Mouse (Mus musculus) stomach, embryonic 16.5 days (tissue): ENCODE measurements around the gene Ipo8. TPM values are rescaled to one million over a fixed set of nuclear protein-coding genes. Genes with fewer than 3 reads are reported as not detected.

ENCODE experiments used
- ATAC-seq: fragments of 200-750 bp; cut with Nextera tagmentation; 2 replicates; pipeline ENCODE4 v1.8.0; 2017; ENCODE audit warnings: moderate number of reproducible peaks, moderate TSS enrichment; ENCODE audit not compliant: insufficient read depth, low FRiP score
- H3K27ac ChIP-seq: fragments of 300-500 bp; sonication (generic); 2 replicates; pipeline ENCODE4 v1.5.1; 2014; ENCODE audit warnings: low read length
- H3K27me3 ChIP-seq: fragments of 300-500 bp; sonication (generic); 2 replicates; pipeline ENCODE4 v1.6.1; 2014; ENCODE audit warnings: low read length, control low read depth, mixed read lengths; ENCODE audit not compliant: control insufficient read depth, insufficient read depth
- H3K36me3 ChIP-seq: fragments of 300-500 bp; sonication (generic); 2 replicates; pipeline ENCODE4 v1.6.1; 2014; ENCODE audit warnings: low read length; ENCODE audit not compliant: control insufficient read depth, insufficient read depth
- H3K4me1 ChIP-seq: fragments of 300-500 bp; sonication (generic); 2 replicates; pipeline ENCODE4 v1.6.1; 2014; ENCODE audit warnings: low read length, control low read depth, mixed read lengths; ENCODE audit not compliant: control insufficient read depth, insufficient read depth
- H3K4me2 ChIP-seq: fragments of 300-500 bp; sonication (generic); 2 replicates; pipeline ENCODE4 v1.6.1; 2014; ENCODE audit warnings: low read depth, low read length, mixed read lengths
- H3K4me3 ChIP-seq: fragments of 300-500 bp; sonication (generic); replicated peaks from 2 replicates; pipeline ENCODE4 v1.5.1; 2014; ENCODE audit warnings: mild to moderate bottlenecking, low read length
- H3K9ac ChIP-seq: fragments of 300-500 bp; sonication (generic); 2 replicates; pipeline ENCODE4 v1.6.1; 2014; ENCODE audit warnings: low read length
- H3K9me3 ChIP-seq: fragments of 300-500 bp; sonication (generic); replicated peaks from 2 replicates; pipeline ENCODE4 v1.6.1; 2016; ENCODE audit warnings: low read length, control low read depth; ENCODE audit not compliant: control insufficient read depth
- WGBS: fragments of 180-500 bp; shearing (Covaris S2); extraction: QIAGEN DNeasy Blood & Tissue Kit; methylation state at CpG from one replicate; pipeline ENCODE4 v1.1.7; 2014; 5-methylcytosine and 5-hydroxymethylcytosine counted together
- polyA plus RNA-seq: library from polyadenylated mRNA; unstranded; fragments of >200 nt; fragmentation: Nextera tagmentation; extraction: Ambion mirVana; gene quantifications from 2 replicates; pipeline ENCODE4 v1.2.1, GENCODE M21; 2015

Gene Ipo8
- polyA plus RNA-seq, 1 experiment from 2014 or later = 20.3 TPM

GRCm38 (mm10) chr6:148768419-148768818 is 62.8 kb downstream of the Ipo8 start:
- WGBS = 86% methylated on average over 12 of the region's 12 CpGs
- Histone ChIP-seq H3K9ac (no peak overlapping the region), H3K9me3 (peaks cover 3% of the 10 kb centered on the region; the same call in 1 of the 2 replicates), H3K27ac (no peak overlapping the region), H3K27me3 (no peaks in the 10 kb centered on the region), H3K4me2 (no peak overlapping the region), H3K4me3 (no peak overlapping the region), H3K36me3 (0 out of 2 replicates have a peak, but pooled peaks cover 3% of the 10 kb centered on the region), H3K4me1 (no peaks in the 10 kb centered on the region)
- ATAC-seq = no peak

- H3K9ac ChIP-seq = no peak overlapping the region
- H3K4me1 ChIP-seq = no peaks in the 10 kb centered on the region
- 0 out of 2 replicates have a peak, but pooled peaks cover 3% of the 10 kb centered on the region for H3K36me3 ChIP-seq
- no peak overlapping the region for H3K4me3 ChIP-seq
- ATAC-seq = no peak
- no peaks in the 10 kb centered on the region for H3K27me3 ChIP-seq
- H3K9me3 ChIP-seq = peaks cover 3% of the 10 kb centered on the region; the same call in 1 of the 2 replicates
- H3K4me2 ChIP-seq = no peak overlapping the region
- H3K27ac ChIP-seq = no peak overlapping the region
Measured at GRCm38 (mm10) chr6:148767228-148767627, 64.0 kb downstream of the Ipo8 start.

- H3K36me3 ChIP-seq = no peaks in the 10 kb centered on the region
- no peak overlapping the region for H3K4me3 ChIP-seq
- ATAC-seq = no peak
- no peaks in the 10 kb centered on the region for H3K4me1 ChIP-seq
- no peak overlapping the region for H3K4me2 ChIP-seq
- H3K27ac ChIP-seq = no peak overlapping the region
- H3K9ac ChIP-seq = no peak overlapping the region
- H3K9me3 ChIP-seq = peaks cover 2% of the 10 kb centered on the region; the same call in 1 of the 2 replicates
- 92% methylated on average over 3 of the region's 3 CpGs for WGBS
- H3K27me3 ChIP-seq = no peaks in the 10 kb centered on the region
Measured at GRCm38 (mm10) chr6:148761967-148762712, 69.1 kb downstream of the Ipo8 start.

GRCm38 (mm10) chr6:148761475-148761874 is 69.8 kb downstream of the Ipo8 start:
- 66% methylated on average over 4 of the region's 4 CpGs for WGBS
- no peaks in the 10 kb centered on the region for H3K36me3 ChIP-seq
- no peak for ATAC-seq

GRCm38 (mm10) chr6:148756535-148756934 is 74.7 kb downstream of the Ipo8 start:
- Histone ChIP-seq H3K4me2 (no peak overlapping the region), H3K9ac (no peak overlapping the region), H3K4me3 (no peak overlapping the region), H3K9me3 (no peaks in the 10 kb centered on the region), H3K4me1 (no peaks in the 10 kb centered on the region), H3K27ac (no peak overlapping the region), H3K27me3 (no peaks in the 10 kb centered on the region), H3K36me3 (no peaks in the 10 kb centered on the region)
- WGBS = 94% methylated on average over 1 of the region's 1 CpGs
- ATAC-seq = no peak

More at GRCm38 (mm10) chr6:148761475-148761874, 69.8 kb downstream of the Ipo8 start:
- no peak overlapping the region for H3K27ac ChIP-seq
- H3K4me3 ChIP-seq = no peak overlapping the region
- no peaks in the 10 kb centered on the region for H3K4me1 ChIP-seq
- H3K4me2 ChIP-seq = no peak overlapping the region
- H3K9me3 ChIP-seq = no peaks in the 10 kb centered on the region
- H3K27me3 ChIP-seq = no peaks in the 10 kb centered on the region
- H3K9ac ChIP-seq = no peak overlapping the region

- no peak overlapping the region for H3K9ac ChIP-seq
- H3K27me3 ChIP-seq = no peaks in the 10 kb centered on the region
- H3K4me1 ChIP-seq = no peaks in the 10 kb centered on the region
- no peaks in the 10 kb centered on the region for H3K9me3 ChIP-seq
- no peak overlapping the region for H3K4me3 ChIP-seq
- no peak overlapping the region for H3K4me2 ChIP-seq
- 55% methylated on average over 2 of the region's 2 CpGs for WGBS
- H3K36me3 ChIP-seq = no peaks in the 10 kb centered on the region
- no peak overlapping the region for H3K27ac ChIP-seq
- ATAC-seq = no peak
Measured at GRCm38 (mm10) chr6:148751400-148751799, 79.9 kb downstream of the Ipo8 start.

GRCm38 (mm10) chr6:148750183-148750582 is 81.1 kb downstream of the Ipo8 start:
- H3K9me3 ChIP-seq = no peaks in the 10 kb centered on the region
- H3K4me3 ChIP-seq = no peak overlapping the region
- no peaks in the 10 kb centered on the region for H3K4me1 ChIP-seq
- 72% methylated on average over 3 of the region's 3 CpGs for WGBS
- H3K27me3 ChIP-seq = no peaks in the 10 kb centered on the region
- H3K9ac ChIP-seq = no peak overlapping the region
- H3K36me3 ChIP-seq = no peaks in the 10 kb centered on the region
- ATAC-seq = no peak
- no peak overlapping the region for H3K27ac ChIP-seq
- H3K4me2 ChIP-seq = no peak overlapping the region

- no peaks in the 10 kb centered on the region for H3K36me3 ChIP-seq
- no peak overlapping the region for H3K27ac ChIP-seq
- no peaks in the 10 kb centered on the region for H3K9me3 ChIP-seq
- H3K9ac ChIP-seq = no peak overlapping the region
- no peaks in the 10 kb centered on the region for H3K27me3 ChIP-seq
- H3K4me1 ChIP-seq = 0 out of 2 replicates have a peak, but pooled peaks cover 6% of the 10 kb centered on the region
- no peak overlapping the region for H3K4me2 ChIP-seq
- no peak for ATAC-seq
- WGBS = 60% methylated on average over 8 of the region's 8 CpGs
- H3K4me3 ChIP-seq = no peak overlapping the region
Measured at GRCm38 (mm10) chr6:148740521-148741226, 90.6 kb downstream of the Ipo8 start.

GRCm38 (mm10) chr6:148736390-148736789 is 94.9 kb downstream of the Ipo8 start:
- H3K36me3 ChIP-seq = no peaks in the 10 kb centered on the region
- H3K4me2 ChIP-seq = no peak overlapping the region
- H3K9me3 ChIP-seq = no peaks in the 10 kb centered on the region
- no peak for ATAC-seq
- 77% methylated on average over 1 of the region's 1 CpGs for WGBS
- H3K27ac ChIP-seq = no peak overlapping the region
- H3K4me1 ChIP-seq = 0 out of 2 replicates have a peak, but pooled peaks cover 6% of the 10 kb centered on the region
- no peaks in the 10 kb centered on the region for H3K27me3 ChIP-seq
- H3K4me3 ChIP-seq = no peak overlapping the region
- H3K9ac ChIP-seq = no peak overlapping the region
